9 mouse cellular contexts compared by ENCODE assay signal in genomic region chr16:21318640-21319365, GRCm38 (mm10).
DNase-seq lines count a peak whose midpoint lies in the region; ATAC-seq and TF ChIP-seq lines count a peak whose summit lies in the region.
"Had no signal": no experiment of that assay in that cellular context is flagged by ENCODE, and none has a peak within 500 bp of the region (broad histone marks: within the 10 kb centered on the region; RNA-seq: fewer than 3 reads in every experiment).

No protein-coding gene starts in this region.

- H3K4me1 ChIP-seq in lung, embryonic 16.5 days (replicated peaks; ENCODE audit: control insufficient read depth, insufficient read depth, low read length): peaks cover 54% of the 10 kb centered on the region
- peaks cover 9% of the 10 kb centered on the region; the same call in 1 of the 2 replicates for H3K4me1 ChIP-seq in lung, postnatal 0 days (ENCODE audit: insufficient read depth, low read depth, low read length)
- H3K4me1 ChIP-seq in heart, postnatal 0 days (ENCODE audit: control insufficient read depth, insufficient read depth): peaks cover 32% of the 10 kb centered on the region
- H3K4me1 ChIP-seq in stomach, embryonic 15.5 days: peaks cover 35% of the 10 kb centered on the region

- no peak for TF ChIP-seq CTCF in lung, postnatal 0 days (IDR thresholded peaks at IDR 0.05)
- TF ChIP-seq CTCF in heart, postnatal 0 days (IDR thresholded peaks at IDR 0.05; ENCODE audit: low read depth): no peak

- H3K9me3 ChIP-seq in lung, embryonic 16.5 days (ENCODE audit: control insufficient read depth, low read length): no peaks in the 10 kb centered on the region
- H3K9me3 ChIP-seq in lung, postnatal 0 days (ENCODE audit: low read length): no peaks in the 10 kb centered on the region
- H3K9me3 ChIP-seq in heart, postnatal 0 days (replicated peaks; ENCODE audit: control insufficient read depth, low read length): no peaks in the 10 kb centered on the region
- no peaks in the 10 kb centered on the region for H3K9me3 ChIP-seq in stomach, embryonic 15.5 days
- H3K9me3 ChIP-seq: liver, embryonic 13.5 days had no signal

- peak overlapping the region; percentile 27; the same call in 1 of the 2 replicates for H3K27ac ChIP-seq in lung, embryonic 16.5 days (ENCODE audit: low read length)
- no peak overlapping the region for H3K27ac ChIP-seq in lung, postnatal 0 days (ENCODE audit: low read length)
- peak overlapping the region; percentile 37; the same call in 1 of the 2 replicates for H3K27ac ChIP-seq in heart, postnatal 0 days (ENCODE audit: low read depth)
- H3K27ac ChIP-seq in stomach, embryonic 15.5 days: 0 out of 2 replicates have a peak overlapping the region, but pooled peaks have one; percentile 26
- H3K27ac ChIP-seq: liver, embryonic 13.5 days had no signal

- TF ChIP-seq EP300 in lung, postnatal 0 days (IDR thresholded peaks at IDR 0.05): no peak
- TF ChIP-seq EP300 in heart, postnatal 0 days (IDR thresholded peaks at IDR 0.05; ENCODE audit: low read depth): no peak

- no peak overlapping the region for H3K4me3 ChIP-seq in lung, embryonic 16.5 days (ENCODE audit: low read length)
- H3K4me3 ChIP-seq in lung, postnatal 0 days (ENCODE audit: low read depth, low read length): no peak overlapping the region
- no peak overlapping the region for H3K4me3 ChIP-seq in heart, postnatal 0 days (ENCODE audit: low read depth, low read length)
- no peak overlapping the region for H3K4me3 ChIP-seq in stomach, embryonic 15.5 days (replicated peaks)
- H3K4me3 ChIP-seq: liver, embryonic 13.5 days had no signal

- no peak overlapping the region for H3K4me2 ChIP-seq in lung, embryonic 16.5 days (ENCODE audit: low read depth, low read length)
- H3K4me2 ChIP-seq in lung, postnatal 0 days (replicated peaks; ENCODE audit: low read depth, low read length): no peak overlapping the region
- no peak overlapping the region for H3K4me2 ChIP-seq in heart, postnatal 0 days (ENCODE audit: low read depth, low read length)
- no peak overlapping the region for H3K4me2 ChIP-seq in stomach, embryonic 15.5 days
- H3K4me2 ChIP-seq: liver, embryonic 13.5 days had no signal

- no peak overlapping the region for H3K9ac ChIP-seq in lung, embryonic 16.5 days (ENCODE audit: low read length)
- no peak overlapping the region for H3K9ac ChIP-seq in lung, postnatal 0 days (replicated peaks; ENCODE audit: low read depth)
- H3K9ac ChIP-seq in heart, postnatal 0 days (replicated peaks; ENCODE audit: low read depth, low read length): no peak overlapping the region
- no peak overlapping the region for H3K9ac ChIP-seq in stomach, embryonic 15.5 days
- H3K9ac ChIP-seq: liver, embryonic 13.5 days had no signal

- H3K36me3 ChIP-seq in lung, embryonic 16.5 days (ENCODE audit: control insufficient read depth, insufficient read depth, low read length): no peaks in the 10 kb centered on the region
- no peaks in the 10 kb centered on the region for H3K36me3 ChIP-seq in lung, postnatal 0 days (ENCODE audit: insufficient read depth, low read length)
- no peaks in the 10 kb centered on the region for H3K36me3 ChIP-seq in heart, postnatal 0 days (replicated peaks; ENCODE audit: control insufficient read depth, insufficient read depth, low read length)
- no peaks in the 10 kb centered on the region for H3K36me3 ChIP-seq in stomach, embryonic 15.5 days
- H3K36me3 ChIP-seq: liver, embryonic 13.5 days had no signal

- no peaks in the 10 kb centered on the region for H3K27me3 ChIP-seq in lung, embryonic 16.5 days (ENCODE audit: control insufficient read depth, insufficient read depth, low read depth, low read length)
- H3K27me3 ChIP-seq in lung, postnatal 0 days (replicated peaks; ENCODE audit: insufficient read depth, low read length): no peaks in the 10 kb centered on the region
- no peaks in the 10 kb centered on the region for H3K27me3 ChIP-seq in heart, postnatal 0 days (ENCODE audit: control insufficient read depth, insufficient read depth, low read length)
- H3K27me3 ChIP-seq in stomach, embryonic 15.5 days (replicated peaks): no peaks in the 10 kb centered on the region
- H3K27me3 ChIP-seq: liver, embryonic 13.5 days had no signal

- no peak for ATAC-seq in lung, embryonic 16.5 days (ENCODE audit: low read depth)
- ATAC-seq in lung, postnatal 0 days: no peak
- peak; percentile 28; the same call in 1 of the 2 replicates for ATAC-seq in heart, postnatal 0 days (ENCODE audit: insufficient read depth, low read depth)
- no peak for ATAC-seq in stomach, embryonic 15.5 days (ENCODE audit: insufficient read depth, low FRiP score, low read depth)
- no peak for ATAC-seq in erythroid progenitor cell, adult 5-6 weeks (replicated peaks; ENCODE audit: low FRiP score, poor library complexity, severe bottlenecking)

- DNase-seq in cerebellum, postnatal 10 days: peak; percentile 38 to 75
- no peak for DNase-seq in cerebellum, adult 9-11 months
- no peak for DNase-seq in lung, postnatal 0 days (ENCODE audit: low spot score)
- DNase-seq in heart, postnatal 0 days (ENCODE audit: low spot score): no peak
- DNase-seq in urinary bladder, postnatal 4 days (ENCODE audit: low spot score in 2 of 2): no peak
- DNase-seq: liver, embryonic 13.5 days had no signal

- 51% methylated on average over 9 of the region's 9 CpGs for WGBS in lung, embryonic 16.5 days
- WGBS in lung, postnatal 0 days: 47% methylated on average over 9 of the region's 9 CpGs
- WGBS in heart, postnatal 0 days: 40% methylated on average over 9 of the region's 9 CpGs
- WGBS in stomach, embryonic 15.5 days: 62% methylated on average over 9 of the region's 9 CpGs

Comparison
In these comparisons a context has a peak if more than half of its experiments do, and no peak if none do; other contexts are left out.
1. DNase-seq: peak in cerebellum, postnatal 10 days (2 of 2); none in cerebellum, adult 9-11 months (single experiment), lung, postnatal 0 days (single experiment), heart, postnatal 0 days (single experiment) and urinary bladder, postnatal 4 days (0 of 2).